Mouse (Mus musculus) liver, embryonic 16.5 days (tissue): ENCODE data around the gene Esam. TPM values are rescaled to one million over a fixed set of nuclear protein-coding genes. Genes with fewer than 3 reads are reported as not detected.

Source experiments
- ATAC-seq: fragments of 200-750 bp; cut with Nextera tagmentation; 2 replicates; pipeline ENCODE4 v1.8.0; 2017; ENCODE audit warnings: low read depth, mild to moderate bottlenecking, moderate number of reproducible peaks, moderate library complexity
- H3K27ac ChIP-seq: fragments of 300-500 bp; sonication (generic); 2 replicates; pipeline ENCODE4 v1.5.1; 2014; ENCODE audit warnings: mild to moderate bottlenecking, low read length
- H3K27me3 ChIP-seq: fragments of 300-500 bp; sonication (generic); 2 replicates; pipeline ENCODE4 v1.6.1; 2014; ENCODE audit warnings: low read depth, low read length, mixed read lengths; ENCODE audit not compliant: control insufficient read depth, insufficient read depth
- H3K36me3 ChIP-seq: fragments of 300-500 bp; sonication (generic); 2 replicates; pipeline ENCODE4 v1.6.1; 2014; ENCODE audit warnings: mild to moderate bottlenecking; ENCODE audit not compliant: control insufficient read depth, insufficient read depth
- H3K4me1 ChIP-seq: fragments of 300-500 bp; sonication (generic); 2 replicates; pipeline ENCODE4 v1.6.1; 2014; ENCODE audit warnings: low read depth, low read length, mixed read lengths; ENCODE audit not compliant: control insufficient read depth
- H3K4me2 ChIP-seq: fragments of 300-500 bp; sonication (generic); 2 replicates; pipeline ENCODE4 v1.6.1; 2014; ENCODE audit warnings: low read depth, low read length, mixed read lengths
- H3K4me3 ChIP-seq: fragments of 300-500 bp; sonication (generic); 2 replicates; pipeline ENCODE4 v1.5.1; 2014; ENCODE audit warnings: low read depth, mild to moderate bottlenecking, low read length
- H3K9ac ChIP-seq: fragments of 300-500 bp; sonication (generic); 2 replicates; pipeline ENCODE4 v1.6.1; 2014; ENCODE audit warnings: low read depth, low read length
- H3K9me3 ChIP-seq: fragments of 300-500 bp; sonication (generic); replicated peaks from 2 replicates; pipeline ENCODE4 v1.6.1; 2016; ENCODE audit warnings: low read length; ENCODE audit not compliant: control insufficient read depth
- WGBS: fragments of 180-500 bp; shearing (Covaris S2); extraction: QIAGEN DNeasy Blood & Tissue Kit; methylation state at CpG from one replicate; pipeline ENCODE4 v1.1.7; 2014; ENCODE audit not compliant: insufficient replicate concordance; 5-methylcytosine and 5-hydroxymethylcytosine counted together
- polyA plus RNA-seq: library from polyadenylated mRNA; unstranded; fragments of >200 nt; fragmentation: Nextera tagmentation; extraction: Ambion mirVana; gene quantifications from 2 replicates; pipeline ENCODE4 v1.2.1, GENCODE M21; 2015

The Esam gene
- polyA plus RNA-seq, 1 experiment from 2014 or later: 16.0 TPM

DNA sequence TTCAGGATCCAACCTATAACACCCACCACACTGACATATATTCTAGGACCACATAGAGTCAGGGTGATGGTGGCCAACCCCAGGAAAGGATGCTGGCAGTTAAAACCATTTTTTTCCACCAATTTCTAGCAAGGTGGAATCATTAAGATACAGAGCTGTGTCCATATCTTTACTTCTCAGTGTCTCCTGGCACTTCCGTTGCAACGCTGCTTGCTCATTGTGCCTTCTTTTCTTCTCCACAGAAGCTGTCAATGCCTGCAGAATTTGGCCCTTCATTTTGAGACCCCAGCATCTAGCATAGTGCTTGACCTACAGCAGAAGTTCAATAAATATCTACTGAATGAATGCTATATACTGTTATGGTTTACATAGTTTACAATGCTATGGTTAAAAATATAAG is 39.1 kb downstream of the Esam start:
- Histone ChIP-seq H3K4me1 (peaks cover 27% of the 10 kb centered on the region), H3K27me3 (no peaks in the 10 kb centered on the region), H3K4me3 (no peak overlapping the region), H3K36me3 (no peaks in the 10 kb centered on the region), H3K27ac (no peak overlapping the region), H3K9me3 (no peaks in the 10 kb centered on the region), H3K4me2 (no peak overlapping the region), H3K9ac (no peak overlapping the region)
- 0 out of 2 replicates have a peak, but pooled peaks have one; percentile 9 for ATAC-seq
- WGBS: 35% methylated on average over 2 of the region's 2 CpGs

GRCm38 (mm10) chr9:37567454-37567853 is 39.6 kb downstream of the Esam start:
- Histone ChIP-seq H3K9ac (no peak overlapping the region; the same call in 1 of the 2 replicates), H3K36me3 (no peaks in the 10 kb centered on the region), H3K4me2 (peak overlapping the region; percentile 39), H3K4me1 (peaks cover 30% of the 10 kb centered on the region), H3K4me3 (no peak overlapping the region), H3K27ac (no peak overlapping the region), H3K27me3 (no peaks in the 10 kb centered on the region), H3K9me3 (no peaks in the 10 kb centered on the region)
- ATAC-seq: peak; percentile 43; the same call in 1 of the 2 replicates
- 21% methylated on average over 5 of the region's 5 CpGs for WGBS

- Histone ChIP-seq H3K4me2 (peak overlapping the region; percentile 39), H3K36me3 (no peaks in the 10 kb centered on the region), H3K27me3 (no peaks in the 10 kb centered on the region), H3K4me1 (peaks cover 34% of the 10 kb centered on the region), H3K9ac (peak overlapping the region; percentile 13; the same call in 1 of the 2 replicates), H3K27ac (no peak overlapping the region), H3K9me3 (no peaks in the 10 kb centered on the region), H3K4me3 (0 out of 2 replicates have a peak overlapping the region, but pooled peaks have one; percentile 2)
- ATAC-seq: peak; percentile 35
- 8% methylated on average over 15 of the region's 15 CpGs for WGBS
Observed at GRCm38 (mm10) chr9:37567892-37568604, 40.2 kb downstream of the Esam start.

- peaks cover 34% of the 10 kb centered on the region for H3K4me1 ChIP-seq
- H3K4me3 ChIP-seq: no peak overlapping the region
- no peaks in the 10 kb centered on the region for H3K9me3 ChIP-seq
- no peak overlapping the region for H3K4me2 ChIP-seq
- 35% methylated on average over 4 of the region's 4 CpGs for WGBS
- no peaks in the 10 kb centered on the region for H3K27me3 ChIP-seq
- no peak for ATAC-seq
- H3K9ac ChIP-seq: no peak overlapping the region
- H3K36me3 ChIP-seq: no peaks in the 10 kb centered on the region
- H3K27ac ChIP-seq: no peak overlapping the region
Observed at GRCm38 (mm10) chr9:37568605-37569214, 40.8 kb downstream of the Esam start.

DNA sequence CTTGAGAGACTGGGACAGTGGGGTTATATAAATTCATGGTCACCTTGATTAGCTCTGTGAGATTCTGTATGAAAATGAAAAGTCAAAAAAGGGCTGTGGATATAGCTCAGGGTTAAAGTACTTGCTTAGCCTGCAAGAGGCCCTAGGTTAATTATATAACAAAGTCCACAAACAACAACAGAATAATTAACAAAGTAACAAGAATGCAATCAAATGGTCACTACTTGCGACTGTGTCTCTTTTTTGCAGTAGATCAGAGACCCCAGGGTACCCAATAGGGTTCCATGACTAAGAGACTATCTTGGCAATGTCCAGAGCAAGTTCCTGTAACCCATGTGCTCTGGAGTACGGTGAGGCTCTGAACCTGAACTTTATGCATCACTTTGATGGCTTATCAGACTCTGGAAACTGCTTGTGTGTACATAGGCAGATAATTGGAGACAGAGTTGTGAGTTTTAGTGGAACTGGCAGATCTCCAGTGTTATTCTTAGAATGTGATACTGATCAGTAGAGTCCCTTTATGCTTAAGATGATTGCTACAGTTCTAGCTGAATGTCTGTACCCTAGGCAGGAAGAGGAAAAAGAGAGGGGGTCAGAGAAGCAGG is 41.5 kb downstream of the Esam start:
- WGBS: 30% methylated on average over 2 of the region's 2 CpGs
- Histone ChIP-seq H3K4me1 (peaks cover 31% of the 10 kb centered on the region), H3K4me2 (no peak overlapping the region), H3K9me3 (no peaks in the 10 kb centered on the region), H3K27ac (no peak overlapping the region), H3K27me3 (no peaks in the 10 kb centered on the region), H3K9ac (no peak overlapping the region), H3K36me3 (no peaks in the 10 kb centered on the region), H3K4me3 (no peak overlapping the region)
- ATAC-seq: peak; percentile 56

DNA sequence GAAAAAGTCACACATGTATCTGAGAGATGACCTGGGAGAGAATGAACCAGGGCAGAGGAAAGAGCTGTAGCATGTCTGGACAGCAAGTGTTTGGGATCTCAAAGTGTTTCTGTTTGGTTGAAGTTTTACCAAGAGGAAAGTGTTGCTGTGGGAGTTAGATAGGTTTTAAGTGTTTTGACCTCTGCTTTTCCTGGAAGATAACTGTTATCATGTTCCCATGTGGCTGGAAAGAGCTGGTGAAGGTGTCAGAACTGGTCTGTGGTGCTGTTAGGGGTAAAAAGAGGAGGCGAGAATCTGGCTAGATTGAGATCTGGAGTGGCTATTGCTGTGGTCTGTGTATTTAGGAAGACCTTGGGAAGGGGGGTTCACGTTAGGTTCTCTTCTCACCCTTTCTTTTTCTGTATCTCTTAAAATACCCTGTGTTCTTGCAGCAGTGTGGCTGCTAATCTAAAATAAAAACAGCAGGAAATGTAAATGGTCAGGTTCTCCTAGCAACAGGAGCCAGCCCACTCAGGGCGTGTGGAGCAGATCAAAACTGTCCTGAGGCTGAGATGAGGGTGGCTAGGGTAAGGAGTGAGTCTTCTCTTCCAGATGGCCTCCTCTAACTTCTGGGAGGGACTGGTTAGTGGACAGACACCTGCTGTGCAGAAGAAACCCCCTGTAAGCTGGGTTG is 44.5 kb downstream of the Esam start:
- H3K36me3 ChIP-seq: no peaks in the 10 kb centered on the region
- 26% methylated on average over 3 of the region's 3 CpGs for WGBS
- ATAC-seq: no peak
- no peak overlapping the region for H3K4me2 ChIP-seq
- H3K9me3 ChIP-seq: no peaks in the 10 kb centered on the region
- no peaks in the 10 kb centered on the region for H3K27me3 ChIP-seq
- peaks cover 27% of the 10 kb centered on the region for H3K4me1 ChIP-seq
- H3K9ac ChIP-seq: no peak overlapping the region
- H3K4me3 ChIP-seq: no peak overlapping the region
- no peak overlapping the region for H3K27ac ChIP-seq

DNA sequence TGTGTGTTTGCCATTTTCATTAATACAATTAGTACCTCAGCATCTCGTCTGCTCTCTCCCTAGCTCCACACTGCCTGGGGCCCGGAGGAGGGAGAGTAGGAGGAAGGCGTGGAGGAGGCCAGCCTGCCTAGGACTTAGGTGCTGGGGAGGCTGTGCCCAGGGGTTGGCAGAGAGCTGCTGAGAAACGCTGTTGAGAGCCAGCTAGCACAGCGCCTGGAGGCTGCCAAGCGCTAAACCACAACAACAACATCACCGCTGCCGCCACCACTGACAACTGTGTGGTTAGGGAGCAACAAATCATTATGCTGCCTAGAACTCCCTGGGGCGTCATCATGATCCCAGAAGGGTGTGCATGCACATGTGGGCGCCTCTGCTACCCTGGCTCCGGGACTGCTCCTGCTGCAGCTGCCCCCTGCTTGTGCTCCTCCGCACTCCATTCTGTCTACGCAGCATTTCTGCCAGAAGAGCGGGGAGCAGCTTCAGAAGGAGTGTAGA is 48.6 kb downstream of the Esam start:
- WGBS: 16% methylated on average over 14 of the region's 14 CpGs

GRCm38 (mm10) chr9:37583594-37583993 is 55.7 kb downstream of the Esam start:
- Histone ChIP-seq H3K36me3 (no peaks in the 10 kb centered on the region), H3K9me3 (no peaks in the 10 kb centered on the region), H3K4me2 (no peak overlapping the region), H3K9ac (no peak overlapping the region), H3K27me3 (no peaks in the 10 kb centered on the region), H3K27ac (no peak overlapping the region), H3K4me1 (no peaks in the 10 kb centered on the region), H3K4me3 (no peak overlapping the region)
- WGBS: 70% methylated on average over 5 of the region's 5 CpGs
- ATAC-seq: no peak

More for the DNA sequence above, 48.6 kb downstream of the Esam start:
- H3K36me3 ChIP-seq: no peaks in the 10 kb centered on the region
- H3K9ac ChIP-seq: no peak overlapping the region
- no peak overlapping the region for H3K4me3 ChIP-seq
- H3K4me2 ChIP-seq: peak overlapping the region; percentile 8; the same call in 1 of the 2 replicates
- peaks cover 7% of the 10 kb centered on the region for H3K4me1 ChIP-seq
- H3K9me3 ChIP-seq: no peaks in the 10 kb centered on the region
- ATAC-seq: peak; percentile 27; the same call in 1 of the 2 replicates
- H3K27me3 ChIP-seq: no peaks in the 10 kb centered on the region
- no peak overlapping the region for H3K27ac ChIP-seq
